Mouse (Mus musculus) hindbrain, embryonic 11.5 days (tissue): ENCODE data around the gene Nkain2. TPM values are rescaled to one million over a fixed set of nuclear protein-coding genes. Genes with fewer than 3 reads are reported as not detected.
"Not testable (repeated sequence)": the region's sequence is repeated elsewhere in the genome, so short reads cannot be mapped to it uniquely, and the experiment has no call there.

Source experiments
- ATAC-seq: fragments of 200-750 bp; cut with Nextera tagmentation; 2 replicates; pipeline ENCODE4 v1.8.0; 2017; ENCODE audit warnings: mild to moderate bottlenecking, moderate TSS enrichment, moderate library complexity; ENCODE audit not compliant: low FRiP score
- DNase-seq: peaks from one replicate; pipeline ENCODE4 v3.0.0-alpha.2; 2015; ENCODE audit warnings: low spot score
- H3K27ac ChIP-seq: fragments of 300-500 bp; sonication (generic); 2 replicates; pipeline ENCODE4 v1.5.1; 2014; ENCODE audit warnings: mild to moderate bottlenecking, low read depth, low read length
- H3K27me3 ChIP-seq: fragments of 300-500 bp; sonication (generic); 2 replicates; pipeline ENCODE4 v1.6.1; 2014; ENCODE audit warnings: mild to moderate bottlenecking, low read length, moderate library complexity, mixed read lengths; ENCODE audit not compliant: control insufficient read depth, insufficient read depth
- H3K36me3 ChIP-seq: fragments of 300-500 bp; sonication (generic); 2 replicates; pipeline ENCODE4 v1.6.1; 2014; ENCODE audit warnings: mild to moderate bottlenecking, low read length, moderate library complexity, mixed read lengths; ENCODE audit not compliant: control insufficient read depth, insufficient read depth
- H3K4me1 ChIP-seq: fragments of 300-500 bp; sonication (generic); replicated peaks from 2 replicates; pipeline ENCODE4 v1.6.1; 2014; ENCODE audit warnings: low read length, mixed read lengths; ENCODE audit not compliant: control insufficient read depth, insufficient read depth
- H3K4me2 ChIP-seq: fragments of 300-500 bp; sonication (generic); replicated peaks from 2 replicates; pipeline ENCODE4 v1.6.1; 2014; ENCODE audit warnings: mild to moderate bottlenecking, low read depth, low read length
- H3K4me3 ChIP-seq: fragments of 300-500 bp; sonication (generic); 2 replicates; pipeline ENCODE4 v1.5.1; 2014; ENCODE audit warnings: low read depth, low read length
- H3K9ac ChIP-seq: fragments of 300-500 bp; sonication (generic); 2 replicates; pipeline ENCODE4 v1.6.1; 2014; ENCODE audit warnings: low read depth, low read length
- H3K9me3 ChIP-seq: fragments of 300-500 bp; sonication (generic); 2 replicates; pipeline ENCODE4 v1.6.1; 2016; ENCODE audit warnings: low read length; ENCODE audit not compliant: control insufficient read depth
- WGBS: fragments of 180-500 bp; shearing (Covaris S2); extraction: QIAGEN DNeasy Blood & Tissue Kit; methylation state at CpG from one replicate; pipeline ENCODE4 v1.1.7; 2014; 5-methylcytosine and 5-hydroxymethylcytosine counted together
- polyA plus RNA-seq: library from polyadenylated mRNA; unstranded; fragments of >200 nt; fragmentation: Nextera tagmentation; extraction: Ambion mirVana; gene quantifications from 2 replicates; pipeline ENCODE4 v1.2.1, GENCODE M21; 2014

Nkain2 gene
- polyA plus RNA-seq, 1 experiment from 2014 or later, result 1.3 TPM

DNA sequence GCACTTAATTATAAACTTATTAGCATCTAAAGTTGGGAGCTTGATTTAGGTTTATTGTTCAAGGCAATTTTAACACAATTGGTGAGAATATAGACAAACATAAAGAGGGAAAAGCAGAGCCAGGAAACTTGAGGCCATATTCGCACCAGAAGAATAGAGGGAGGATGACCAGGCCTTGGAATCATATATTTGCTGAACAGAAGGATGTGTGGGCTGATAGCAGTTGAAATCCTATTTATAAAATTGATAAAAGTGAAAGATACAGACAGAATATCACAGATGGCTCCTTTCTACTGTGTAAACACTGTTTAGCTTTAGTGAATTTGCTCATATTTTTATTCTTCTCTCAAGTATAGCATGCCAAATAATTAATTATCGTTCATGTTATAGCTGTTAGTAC lies 958.3 kb downstream of the Nkain2 start:
- no peak overlapping the region for H3K4me2 ChIP-seq
- no peak overlapping the region for H3K4me3 ChIP-seq
- no peak for ATAC-seq
- no peak for DNase-seq
- H3K9me3 ChIP-seq, result no peaks in the 10 kb centered on the region
- H3K9ac ChIP-seq, result no peak overlapping the region
- no peaks in the 10 kb centered on the region for H3K36me3 ChIP-seq
- no peak overlapping the region for H3K27ac ChIP-seq
- no peaks in the 10 kb centered on the region for H3K4me1 ChIP-seq
- no peaks in the 10 kb centered on the region for H3K27me3 ChIP-seq
- WGBS, result 91% methylated on average over 2 of the region's 2 CpGs

DNA sequence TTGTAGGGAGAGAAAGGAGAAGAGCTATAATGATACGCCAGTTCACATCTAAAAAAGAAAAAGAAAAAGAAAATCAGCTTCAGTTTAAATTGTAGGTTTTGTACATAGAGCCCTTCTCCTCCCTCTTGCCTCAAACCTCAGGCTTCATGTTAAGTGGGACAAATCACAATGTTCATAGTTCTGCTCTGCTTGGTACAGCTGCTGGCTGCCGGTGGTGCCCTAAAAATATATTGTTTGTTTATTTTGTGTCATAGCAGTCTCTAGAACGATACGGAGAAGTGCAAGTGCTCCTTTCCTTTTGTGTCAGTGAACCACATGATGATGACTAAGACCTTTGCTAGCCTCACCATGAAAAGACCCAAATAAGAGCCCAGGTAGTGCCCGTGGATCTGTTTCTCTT lies 962.6 kb downstream of the Nkain2 start:
- no peak overlapping the region for H3K9ac ChIP-seq
- no peaks in the 10 kb centered on the region for H3K9me3 ChIP-seq
- H3K27me3 ChIP-seq, result no peaks in the 10 kb centered on the region
- no peaks in the 10 kb centered on the region for H3K36me3 ChIP-seq
- 92% methylated on average over 5 of the region's 5 CpGs for WGBS
- H3K27ac ChIP-seq, result no peak overlapping the region
- no peaks in the 10 kb centered on the region for H3K4me1 ChIP-seq
- H3K4me2 ChIP-seq, result no peak overlapping the region
- ATAC-seq, result no peak
- DNase-seq, result no peak
- H3K4me3 ChIP-seq, result no peak overlapping the region

DNA sequence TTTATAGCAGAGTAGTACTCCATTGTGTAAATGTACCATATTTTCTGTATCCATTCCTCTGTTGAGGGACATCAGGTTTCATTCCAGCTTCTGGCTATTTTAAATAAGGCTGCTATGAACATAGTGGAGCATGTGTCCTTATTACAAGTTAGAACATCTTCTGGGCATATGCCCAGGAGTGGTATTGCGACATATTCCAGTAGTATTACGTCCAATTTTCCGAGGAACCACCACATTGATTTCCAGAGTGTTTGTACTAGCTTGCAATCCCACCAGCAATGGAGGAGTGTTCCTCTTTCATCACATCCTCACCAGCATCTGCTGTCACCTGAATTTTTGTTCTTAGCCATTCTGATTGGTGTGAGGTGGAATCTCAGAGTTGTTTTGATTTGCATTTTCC lies 969.4 kb downstream of the Nkain2 start:
- not testable (repeated sequence) for H3K9ac ChIP-seq, H3K27ac ChIP-seq, H3K4me1 ChIP-seq, H3K4me3 ChIP-seq, H3K36me3 ChIP-seq, H3K9me3 ChIP-seq, ATAC-seq, H3K27me3 ChIP-seq, H3K4me2 ChIP-seq, DNase-seq
- WGBS, result 92% methylated on average over 3 of the region's 3 CpGs

DNA sequence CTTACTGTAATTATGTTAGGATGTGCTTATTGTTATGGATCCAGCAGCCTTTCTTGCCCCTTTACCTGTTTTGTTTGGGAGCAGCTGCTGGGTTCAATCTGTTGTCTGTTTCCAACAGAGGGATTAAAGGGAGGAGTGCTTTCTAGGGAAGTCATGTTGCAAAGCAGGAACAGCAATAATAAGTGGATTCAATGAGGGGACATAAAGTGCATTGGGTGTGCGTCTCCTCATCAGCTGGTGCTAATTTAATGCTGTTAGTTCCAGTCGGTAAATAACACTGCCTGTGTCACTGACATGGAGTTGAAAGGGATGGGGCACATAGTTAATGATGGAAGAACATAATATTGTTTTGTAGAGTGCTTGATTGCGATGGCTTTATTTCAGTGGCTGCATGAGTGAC lies 982.8 kb downstream of the Nkain2 start:
- Histone ChIP-seq H3K36me3 (no peaks in the 10 kb centered on the region), H3K27ac (no peak overlapping the region), H3K4me3 (no peak overlapping the region), H3K9me3 (no peaks in the 10 kb centered on the region), H3K4me1 (no peaks in the 10 kb centered on the region), H3K9ac (no peak overlapping the region), H3K27me3 (no peaks in the 10 kb centered on the region), H3K4me2 (no peak overlapping the region)
- 60% methylated on average over 3 of the region's 3 CpGs for WGBS
- peak; percentile 60 for ATAC-seq
- peak; percentile 1 for DNase-seq

DNA sequence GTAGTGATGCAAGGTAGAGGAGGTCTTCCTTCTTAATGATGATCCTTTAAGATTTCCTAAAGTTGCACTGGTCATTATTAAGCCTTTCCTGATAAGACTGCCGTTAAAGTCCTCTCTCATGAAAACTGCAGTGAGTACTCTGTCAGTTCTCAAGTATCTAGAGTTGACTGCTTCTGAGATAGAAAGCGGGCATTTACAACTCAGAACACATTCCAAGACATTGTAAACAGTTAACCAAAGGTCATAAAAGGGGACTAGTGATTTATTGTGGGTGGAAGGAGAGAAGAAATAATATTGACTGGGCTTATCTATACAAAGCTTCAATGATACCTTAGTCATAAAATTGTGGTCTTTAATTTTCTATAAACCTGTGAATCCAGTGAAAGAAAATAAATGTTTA lies 990.8 kb downstream of the Nkain2 start:
- Histone ChIP-seq H3K9ac (no peak overlapping the region), H3K4me1 (no peaks in the 10 kb centered on the region), H3K36me3 (no peaks in the 10 kb centered on the region), H3K27me3 (no peaks in the 10 kb centered on the region), H3K4me2 (no peak overlapping the region), H3K4me3 (no peak overlapping the region), H3K27ac (no peak overlapping the region), H3K9me3 (no peaks in the 10 kb centered on the region)
- 89% methylated on average over 2 of the region's 2 CpGs for whole genome bisulfite sequencing
- no peak for DNase-seq
- no peak for ATAC-seq

DNA sequence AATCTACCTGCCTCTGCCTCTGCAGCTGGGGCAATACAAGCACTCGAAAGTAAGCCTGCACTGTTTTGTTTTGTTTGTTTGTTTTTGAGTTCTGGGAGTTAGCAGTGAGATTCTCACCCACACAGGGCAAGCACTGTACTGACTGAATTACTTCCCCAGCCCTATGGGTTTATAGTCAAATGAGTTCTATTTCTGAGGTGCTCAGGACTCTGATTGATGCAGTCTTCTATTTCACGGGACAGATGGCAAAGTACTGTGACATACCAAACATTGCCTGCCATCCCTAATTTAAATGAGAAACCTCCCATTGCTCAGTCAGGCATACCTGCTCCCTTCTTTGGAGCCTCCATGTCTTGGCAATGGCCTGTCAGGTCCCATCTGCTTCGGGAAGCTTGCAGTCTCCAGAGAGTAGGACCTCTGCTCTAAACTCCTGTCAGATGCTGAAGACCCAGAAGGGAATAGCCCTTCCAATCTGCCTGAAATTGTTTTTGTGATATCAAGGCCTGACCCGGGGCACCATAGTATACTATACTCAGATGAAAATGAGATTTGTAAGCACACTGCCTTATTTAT lies 1016.9 kb downstream of the Nkain2 start:
- no peaks in the 10 kb centered on the region for H3K4me1 ChIP-seq
- WGBS, result 65% methylated on average over 4 of the region's 4 CpGs
- H3K36me3 ChIP-seq, result no peaks in the 10 kb centered on the region
- DNase-seq, result peak; percentile 16
- no peak overlapping the region for H3K9ac ChIP-seq
- H3K4me3 ChIP-seq, result no peak overlapping the region
- no peaks in the 10 kb centered on the region for H3K27me3 ChIP-seq
- H3K27ac ChIP-seq, result no peak overlapping the region
- peak; percentile 87 for ATAC-seq
- no peaks in the 10 kb centered on the region for H3K9me3 ChIP-seq
- no peak overlapping the region for H3K4me2 ChIP-seq

DNA sequence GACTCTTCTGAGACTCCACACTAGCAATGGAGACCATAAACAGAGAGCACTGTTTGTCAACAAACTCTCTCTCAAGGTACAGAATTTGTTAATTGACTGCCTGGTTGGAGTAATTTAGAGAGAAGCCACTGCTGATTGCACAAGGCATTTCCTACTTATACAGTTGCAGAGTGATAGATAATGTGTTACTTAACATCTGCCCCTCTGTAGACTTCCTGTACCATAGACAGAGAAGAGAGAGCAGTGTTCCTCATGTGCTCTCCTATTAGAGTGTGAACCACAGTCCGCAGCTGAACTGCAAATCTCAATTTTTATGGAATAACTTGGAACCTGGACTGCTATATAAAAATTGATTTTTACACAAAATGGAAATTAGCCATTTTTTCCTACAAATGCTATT lies 1022.0 kb downstream of the Nkain2 start:
- Histone ChIP-seq H3K9me3 (no peaks in the 10 kb centered on the region), H3K27me3 (no peaks in the 10 kb centered on the region), H3K9ac (no peak overlapping the region), H3K4me1 (no peaks in the 10 kb centered on the region), H3K4me3 (no peak overlapping the region), H3K36me3 (no peaks in the 10 kb centered on the region), H3K4me2 (no peak overlapping the region), H3K27ac (no peak overlapping the region)
- 95% methylated on average over 1 of the region's 1 CpGs for WGBS
- DNase-seq (no peak), ATAC-seq (no peak)

DNA sequence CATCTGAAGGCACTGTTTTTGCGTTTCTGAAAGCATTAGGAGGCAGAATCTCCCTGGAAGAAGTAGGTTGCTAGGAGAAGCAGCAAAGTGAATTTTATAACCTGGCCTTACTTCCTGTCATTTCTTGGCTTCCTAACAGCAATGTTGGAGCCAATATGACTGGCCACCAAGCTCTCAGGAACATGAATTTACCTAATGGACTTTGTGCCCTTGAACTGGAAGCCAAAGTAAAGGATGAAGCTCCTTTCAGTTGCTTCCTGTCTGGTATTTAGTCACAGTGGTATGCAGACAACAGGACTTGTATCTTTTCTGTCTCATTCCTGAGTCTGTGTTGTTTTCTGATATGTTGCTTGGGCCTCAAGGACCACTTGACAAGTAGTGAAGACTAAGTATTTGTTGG lies 1063.2 kb downstream of the Nkain2 start:
- DNase-seq (no peak), ATAC-seq (no peak)
- H3K4me2 ChIP-seq, result no peak overlapping the region
- no peaks in the 10 kb centered on the region for H3K36me3 ChIP-seq
- no peaks in the 10 kb centered on the region for H3K27me3 ChIP-seq
- H3K27ac ChIP-seq, result no peak overlapping the region
- no peak overlapping the region for H3K9ac ChIP-seq
- 82% methylated on average over 1 of the region's 1 CpGs for WGBS
- no peak overlapping the region for H3K4me3 ChIP-seq
- H3K9me3 ChIP-seq, result no peaks in the 10 kb centered on the region
- no peaks in the 10 kb centered on the region for H3K4me1 ChIP-seq

DNA sequence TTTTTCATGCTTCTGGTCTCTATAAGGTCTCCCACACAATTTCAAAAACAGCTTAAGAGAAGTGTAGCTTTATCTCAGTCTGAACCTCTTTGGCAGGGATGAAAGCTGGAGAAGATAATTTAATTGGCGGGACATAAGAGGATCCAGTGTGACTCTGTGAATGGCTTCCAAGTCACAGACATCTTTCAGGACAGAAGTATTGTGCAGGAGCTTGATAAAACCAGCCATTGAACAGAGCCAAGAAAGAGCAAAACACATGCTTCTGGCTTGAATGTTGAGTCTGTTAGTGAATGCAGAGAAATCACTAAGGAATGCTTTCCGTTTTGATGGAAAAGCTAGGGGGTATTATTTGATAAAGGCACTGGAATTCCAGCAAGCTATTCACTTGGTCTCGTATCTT lies 1077.7 kb downstream of the Nkain2 start:
- Histone ChIP-seq H3K4me2 (no peak overlapping the region), H3K9ac (no peak overlapping the region), H3K4me3 (no peak overlapping the region), H3K27me3 (no peaks in the 10 kb centered on the region), H3K4me1 (no peaks in the 10 kb centered on the region), H3K27ac (no peak overlapping the region), H3K9me3 (no peaks in the 10 kb centered on the region), H3K36me3 (no peaks in the 10 kb centered on the region)
- ATAC-seq (no peak), DNase-seq (no peak)
- 75% methylated on average over 3 of the region's 3 CpGs for WGBS
